Mouse (Mus musculus) ES-Bruce4 (cell line): Measurements from ENCODE around the gene 2310061I04Rik.

Experiments
- CTCF ChIP-seq: IDR thresholded peaks from one replicate; pipeline ENCODE4 v1.8.1; 2011; ENCODE audit warnings: low read depth, low read length
- EP300 ChIP-seq: IDR thresholded peaks from 2 replicates; pipeline ENCODE4 v1.6.1; 2011; ENCODE audit warnings: low read depth, low read length; ENCODE audit not compliant: insufficient read depth
- POLR2A ChIP-seq: IDR thresholded peaks from one replicate; pipeline ENCODE4 v1.8.1; 2011; ENCODE audit warnings: low read length; ENCODE audit not compliant: insufficient read depth

- TF ChIP-seq EP300 (no peak), CTCF (no peak), POLR2A (no peak)
These were observed 30.2 kb upstream of the 2310061I04Rik start for GRCm38 (mm10) chr17:35927471-35927870.
